Mouse (Mus musculus) adrenal gland, adult 2 months (tissue): ENCODE measurements around the gene Hist1h2bg. TPM values are rescaled to one million over a fixed set of nuclear protein-coding genes. Genes with fewer than 3 reads are reported as not detected.
"Not testable (repeated sequence)": the region's sequence is repeated elsewhere in the genome, so short reads cannot be mapped to it uniquely, and the experiment has no call there.

Experiments used
- DNase-seq: peaks from one replicate; pipeline ENCODE4 v3.0.0; 2021
- polyA plus RNA-seq: library from polyadenylated mRNA; depleted of rRNA; stranded (reverse); fragments of >200 nt; gene quantifications from 2 replicates; pipeline ENCODE4 v1.2.3, GENCODE M21; 2012
- total RNA-seq, 2 experiments: library from RNA; stranded (reverse); gene quantifications; 2 replicates each; pipeline ENCODE4 v1.2.3; 2021

The Hist1h2bg gene
- total and polyA plus RNA-seq, 3 experiments, result 27.0 to 60.2 (median 41.1) TPM

DNA sequence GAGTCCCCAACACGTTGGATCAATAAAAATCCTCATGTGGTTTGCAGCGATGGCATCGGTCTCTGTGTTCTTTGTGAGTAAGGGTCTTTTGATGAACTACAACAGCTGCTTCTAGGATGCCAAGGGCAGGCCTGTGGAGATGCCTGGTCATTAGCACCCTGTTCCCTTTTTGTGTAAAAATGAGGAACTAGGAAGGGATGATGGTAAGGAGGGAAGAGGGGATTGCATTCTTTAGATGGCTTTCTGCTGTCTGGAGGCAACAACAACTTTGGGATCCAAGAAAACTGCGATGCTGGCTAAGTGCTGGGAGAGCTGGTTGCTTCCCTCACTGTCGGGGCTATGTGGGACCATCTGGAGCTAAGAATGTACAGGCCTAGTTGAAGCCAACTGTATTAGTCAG is 32.9 kb upstream of the Hist1h2bg start:
- DNase-seq, result no peak

DNA sequence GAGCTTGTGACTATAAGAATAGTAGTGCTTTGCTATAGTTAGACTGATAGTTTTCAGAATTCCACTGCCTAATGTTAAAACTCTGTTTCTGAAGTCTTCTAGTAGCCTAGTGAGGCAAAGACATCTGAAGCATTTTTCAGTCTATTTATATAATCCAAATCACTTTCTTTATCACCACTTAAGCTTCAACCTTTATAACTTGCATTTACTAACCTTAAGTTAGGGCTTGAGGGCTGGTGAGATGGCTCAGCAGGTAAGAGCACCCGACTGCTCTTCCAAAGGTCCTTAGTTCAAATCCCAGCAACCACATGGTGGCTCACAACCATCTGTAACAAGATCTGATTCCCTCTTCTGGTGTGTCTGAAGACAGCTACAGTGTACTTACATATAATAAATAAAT is 31.4 kb upstream of the Hist1h2bg start:
- not testable (repeated sequence) for DNase-seq

DNA sequence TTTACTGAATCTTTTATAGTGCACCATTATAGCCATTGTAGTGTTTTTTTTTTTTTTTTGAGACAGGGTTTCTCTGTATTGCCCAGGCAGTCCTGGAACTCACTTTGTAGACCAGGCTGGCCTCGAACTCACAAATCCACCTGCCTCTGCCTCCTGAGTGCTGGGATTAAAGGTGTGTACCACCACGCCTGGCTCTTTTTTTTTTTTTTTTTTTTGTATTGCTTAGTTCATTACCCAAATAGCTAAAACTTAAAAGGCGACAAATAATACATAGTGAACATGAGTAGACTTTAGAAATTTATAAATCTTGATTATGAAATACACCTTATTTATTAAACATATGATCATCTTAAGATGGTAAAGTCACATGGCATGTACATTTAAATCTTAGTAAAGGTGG is 29.7 kb upstream of the Hist1h2bg start:
- DNase-seq, result no peak

DNA sequence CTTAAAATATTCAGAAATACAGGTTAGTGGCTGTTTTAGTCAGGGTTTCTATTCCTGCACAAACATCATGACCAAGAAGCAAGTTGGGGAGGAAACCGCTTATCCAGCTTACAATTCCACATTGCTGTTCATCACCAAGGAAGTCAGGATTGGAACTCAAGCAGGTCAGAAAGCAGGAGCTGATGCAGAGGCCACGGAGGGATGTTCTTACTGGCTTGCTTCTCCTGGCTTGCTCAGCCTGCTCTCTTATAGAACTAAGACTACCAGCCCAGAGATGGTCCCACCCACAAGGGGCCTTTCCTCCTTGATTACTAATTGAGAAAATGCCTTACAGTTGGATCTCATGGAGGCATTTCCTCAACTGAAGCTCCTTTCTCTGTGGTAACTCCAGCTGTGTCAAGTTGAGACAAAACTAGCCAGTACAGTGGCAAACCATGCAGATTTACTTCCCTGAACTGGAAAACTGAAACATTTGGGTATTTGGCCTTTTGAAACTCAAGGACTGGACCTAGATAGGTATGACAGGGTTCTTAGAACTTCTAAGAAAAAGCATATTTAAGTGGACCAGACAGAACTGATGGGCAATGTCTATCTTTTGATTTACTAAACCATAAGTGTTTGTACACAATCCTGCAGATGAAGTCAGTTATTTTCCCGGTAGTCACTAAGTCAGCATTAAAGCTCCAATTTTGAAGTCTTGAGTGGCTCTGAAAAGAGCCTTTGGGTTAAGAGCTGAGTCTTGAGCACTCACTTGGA is 28.8 kb upstream of the Hist1h2bg start:
- DNase-seq, result not testable (repeated sequence)

DNA sequence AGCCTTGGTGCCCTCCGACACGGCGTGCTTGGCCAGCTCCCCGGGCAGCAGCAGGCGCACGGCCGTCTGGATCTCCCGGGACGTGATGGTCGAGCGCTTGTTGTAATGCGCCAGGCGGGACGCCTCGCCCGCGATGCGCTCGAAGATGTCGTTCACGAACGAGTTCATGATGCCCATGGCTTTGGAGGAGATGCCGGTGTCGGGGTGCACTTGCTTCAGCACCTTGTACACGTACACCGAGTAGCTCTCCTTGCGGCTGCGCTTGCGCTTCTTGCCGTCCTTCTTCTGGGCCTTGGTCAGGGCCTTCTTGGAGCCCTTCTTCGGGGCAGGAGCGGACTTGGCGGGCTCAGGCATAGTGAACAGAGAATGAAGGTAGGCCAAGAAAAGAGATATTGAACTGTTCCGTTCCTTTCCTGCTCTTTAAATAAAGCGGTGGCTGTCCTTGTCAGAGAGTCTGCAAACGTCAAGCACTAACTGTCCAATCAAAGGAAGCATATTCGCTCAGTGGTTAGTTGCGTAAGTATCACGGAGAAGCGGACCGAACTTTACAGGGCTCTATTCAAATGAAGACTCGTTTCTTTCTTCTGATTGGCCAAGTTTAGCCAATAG is 28.1 kb upstream of the Hist1h2bg start, which contains the start of gene Hist1h2bh:
Gene Hist1h2bh, minus strand, starts transcription at position 394 of the 609 bp plus-strand sequence.
- peak; percentile 84 for DNase-seq

DNA sequence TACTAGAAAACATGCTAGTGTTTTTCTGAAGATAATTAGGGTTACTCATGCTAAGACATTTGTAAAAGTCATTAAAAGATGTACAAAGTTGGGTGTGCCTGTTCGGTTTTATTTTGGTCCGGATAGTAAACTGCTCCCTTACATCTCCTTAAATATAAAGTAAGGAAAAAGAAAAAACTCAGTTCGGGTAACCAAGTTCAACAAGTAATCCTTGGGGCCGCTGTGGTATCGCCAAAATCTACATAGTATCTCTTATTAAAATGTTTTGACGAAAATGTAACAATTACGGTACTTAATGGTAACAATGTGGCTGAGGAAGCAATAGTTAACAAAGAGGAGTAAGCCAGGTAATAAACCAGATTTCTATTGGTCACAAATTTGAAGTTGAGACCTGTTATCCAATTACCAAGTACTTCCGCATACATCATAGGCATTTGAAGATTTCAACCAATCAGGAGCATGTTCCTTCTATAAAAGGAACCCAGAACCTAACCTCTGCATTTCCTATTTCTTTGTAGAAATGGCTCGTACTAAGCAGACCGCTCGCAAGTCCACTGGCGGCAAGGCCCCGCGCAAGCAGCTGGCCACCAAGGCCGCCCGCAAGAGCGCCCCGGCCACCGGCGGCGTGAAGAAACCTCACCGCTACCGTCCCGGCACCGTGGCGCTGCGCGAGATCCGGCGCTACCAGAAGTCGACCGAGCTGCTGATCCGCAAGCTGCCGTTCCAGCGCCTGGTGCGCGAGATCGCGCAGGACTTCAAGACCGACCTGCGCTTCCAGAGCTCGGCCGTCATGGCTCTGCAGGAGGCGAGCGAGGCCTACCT is 27.0 kb upstream of the Hist1h2bg start, which contains the start of gene Hist1h3f:
Gene Hist1h3f, plus strand, starts transcription at position 88 of the 822 bp plus-strand sequence.
- DNase-seq, result peak; percentile 86

DNA sequence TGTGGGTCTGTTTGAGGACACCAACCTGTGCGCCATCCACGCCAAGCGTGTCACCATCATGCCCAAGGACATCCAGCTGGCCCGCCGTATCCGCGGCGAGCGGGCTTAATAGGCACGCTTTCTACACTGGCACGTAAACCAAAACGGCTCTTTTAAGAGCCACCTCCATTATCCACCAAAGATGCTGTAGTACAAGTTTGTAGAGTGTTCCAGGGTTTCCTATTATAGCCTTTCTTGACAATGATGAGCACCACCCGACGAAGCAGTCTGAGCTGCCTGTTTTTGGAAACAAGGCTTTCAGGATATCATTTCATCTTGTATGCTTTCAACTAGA is 26.4 kb upstream of the Hist1h2bg start:
- DNase-seq, result peak; percentile 47

DNA sequence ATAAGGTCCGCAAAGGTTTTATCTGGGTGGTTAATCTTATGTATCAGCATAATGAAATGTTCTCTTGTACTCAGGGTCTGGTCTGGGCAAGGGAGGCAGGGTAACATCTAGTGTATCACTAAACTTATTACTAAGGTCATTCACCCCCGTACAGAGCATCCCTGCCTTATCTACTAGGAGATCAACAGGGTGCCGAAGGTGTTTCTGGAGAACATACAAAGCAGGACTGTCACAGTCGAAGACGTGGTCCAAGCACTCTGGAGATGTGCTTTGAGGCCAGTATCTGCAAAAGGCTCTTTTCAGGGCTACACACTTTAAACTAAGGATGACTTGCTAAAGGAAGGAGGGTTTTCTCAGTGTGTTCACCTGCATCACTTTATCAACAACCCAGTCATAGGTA is 24.5 kb upstream of the Hist1h2bg start:
- no peak for DNase-seq

DNA sequence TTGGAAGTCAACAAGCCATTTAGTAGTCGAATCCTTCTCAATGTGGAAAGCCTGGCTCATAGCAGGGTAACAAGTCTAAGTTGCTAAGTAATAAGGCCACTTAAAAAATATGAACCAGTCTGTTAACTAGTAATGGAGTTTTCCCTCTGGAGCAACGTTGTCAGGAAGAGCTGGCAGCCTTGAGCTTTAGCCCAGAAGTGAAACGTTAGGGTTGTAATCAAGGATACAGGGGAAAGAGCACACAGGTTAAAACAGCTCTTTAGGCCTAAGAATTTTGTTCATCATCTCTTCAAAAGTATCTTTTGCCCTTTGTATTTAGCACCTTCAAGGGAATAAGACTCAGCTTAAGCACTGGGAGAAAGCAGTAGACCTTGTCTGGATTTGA is 20.4 kb upstream of the Hist1h2bg start:
- no peak for DNase-seq

DNA sequence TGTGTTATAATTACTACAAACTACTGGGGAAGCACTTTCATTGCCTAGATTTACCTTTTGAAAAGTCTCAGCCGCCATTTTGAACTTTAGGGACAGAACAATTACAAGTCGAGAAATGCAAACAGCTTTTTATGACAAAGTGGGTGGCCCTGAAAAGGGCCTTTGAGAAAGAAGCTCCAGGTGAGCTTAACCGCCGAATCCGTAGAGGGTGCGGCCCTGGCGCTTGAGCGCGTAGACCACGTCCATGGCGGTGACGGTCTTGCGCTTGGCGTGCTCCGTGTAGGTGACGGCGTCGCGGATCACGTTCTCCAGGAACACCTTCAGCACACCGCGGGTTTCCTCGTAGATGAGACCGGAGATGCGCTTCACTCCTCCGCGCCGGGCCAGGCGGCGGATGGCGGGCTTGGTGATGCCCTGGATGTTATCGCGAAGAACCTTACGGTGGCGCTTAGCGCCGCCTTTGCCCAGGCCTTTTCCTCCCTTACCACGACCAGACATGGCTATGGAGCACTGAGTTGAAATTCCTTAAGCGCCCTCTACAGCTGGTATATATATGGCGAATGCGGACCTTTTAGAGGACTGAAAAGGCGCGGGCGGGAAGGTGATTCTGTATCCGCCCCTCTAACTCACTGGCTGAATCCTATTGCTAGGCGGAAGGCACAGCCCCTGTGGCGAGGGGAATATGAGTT is 19.9 kb upstream of the Hist1h2bg start, which contains the start of gene Hist1h4f:
Gene Hist1h4f, minus strand, starts transcription at position 503 of the 689 bp plus-strand sequence.
- DNase-seq, result peak; percentile 89

DNA sequence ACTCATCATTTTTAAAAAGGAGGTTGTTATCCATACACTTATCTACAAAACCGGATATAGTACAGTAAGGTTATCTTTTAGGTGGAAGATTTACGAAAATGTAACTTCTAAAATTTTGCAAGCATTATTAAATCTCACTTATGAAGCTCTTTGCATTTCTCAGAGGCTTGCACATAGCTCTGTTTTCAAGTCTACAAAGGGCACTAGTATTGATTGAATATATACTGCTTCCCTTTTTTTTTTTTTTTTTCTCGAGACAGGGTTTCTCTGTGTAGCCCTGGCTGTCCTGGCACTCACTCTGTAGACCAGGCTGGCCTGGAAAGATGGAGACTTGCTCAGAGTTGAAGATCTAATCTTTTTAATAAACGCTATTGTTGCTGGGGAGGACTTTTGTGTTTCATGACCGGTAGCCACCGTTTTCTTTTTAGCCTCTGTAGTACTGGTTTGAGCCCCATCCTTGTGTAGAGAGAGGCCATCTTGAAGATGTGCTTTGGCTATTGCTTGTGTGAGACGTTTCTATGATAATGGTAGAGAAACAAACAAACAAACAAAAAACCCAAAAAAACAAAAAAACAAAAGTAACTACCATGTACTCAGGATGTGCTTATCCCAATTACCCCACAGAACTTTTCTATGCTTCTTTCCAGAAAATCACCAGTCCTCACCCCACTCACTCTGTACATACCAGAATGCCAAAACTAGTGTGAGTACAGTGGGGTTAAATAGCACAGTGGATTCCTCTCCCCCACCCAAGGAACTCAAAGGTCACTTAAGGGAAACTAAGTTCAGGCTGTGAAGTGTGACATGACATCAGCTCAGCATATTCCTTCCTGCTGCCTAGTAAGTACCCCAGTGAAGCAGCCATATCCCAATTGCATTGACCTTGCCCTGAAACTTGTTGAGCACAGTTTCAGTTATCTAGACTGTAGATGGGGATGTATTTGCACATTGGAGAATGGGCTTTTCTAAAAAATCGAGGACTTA is 19.0 kb upstream of the Hist1h2bg start:
- DNase-seq, result no peak

DNA sequence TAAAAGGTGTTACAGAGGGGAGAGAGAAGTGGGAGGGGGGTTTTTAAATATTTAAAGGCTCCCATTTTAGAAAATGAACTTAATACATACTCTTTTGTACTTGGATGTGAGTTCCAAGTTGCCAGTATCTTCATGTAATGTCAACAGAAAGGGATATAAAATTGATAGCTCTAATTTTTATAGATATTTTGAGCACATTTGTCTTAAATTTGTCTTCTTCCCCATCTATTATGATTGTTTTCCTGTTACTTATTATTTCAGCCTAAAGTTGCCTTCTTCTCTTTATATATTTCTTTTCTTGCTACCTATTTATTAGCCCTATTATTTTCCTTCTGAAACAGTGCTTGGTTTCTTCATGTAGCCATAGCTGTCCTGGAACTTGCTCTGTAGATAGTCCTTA is 18.2 kb upstream of the Hist1h2bg start, which contains the start of gene Hist1h1d:
Gene Hist1h1d, plus strand, starts transcription at position 301 of the 400 bp plus-strand sequence.
- DNase-seq, result no peak

DNA sequence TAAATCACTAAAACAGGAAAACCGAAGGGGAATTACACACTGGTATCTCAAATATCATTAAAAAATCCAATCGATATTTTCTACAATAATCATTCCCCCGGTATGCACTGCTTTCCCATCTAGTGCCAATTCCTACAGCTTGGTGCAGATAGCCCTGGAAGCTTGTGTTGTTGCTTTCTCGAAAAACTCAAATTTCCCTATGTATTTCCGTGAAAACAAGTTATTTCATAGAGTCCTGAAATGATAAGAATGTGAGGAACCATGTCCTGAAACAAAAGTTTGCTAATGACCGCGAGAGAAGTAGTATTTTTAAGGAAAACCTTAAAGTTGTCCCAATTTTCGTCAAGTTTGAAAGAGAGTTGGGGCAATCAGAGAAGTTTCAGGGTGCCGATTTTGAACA is 16.8 kb upstream of the Hist1h2bg start:
- DNase-seq, result no peak

DNA sequence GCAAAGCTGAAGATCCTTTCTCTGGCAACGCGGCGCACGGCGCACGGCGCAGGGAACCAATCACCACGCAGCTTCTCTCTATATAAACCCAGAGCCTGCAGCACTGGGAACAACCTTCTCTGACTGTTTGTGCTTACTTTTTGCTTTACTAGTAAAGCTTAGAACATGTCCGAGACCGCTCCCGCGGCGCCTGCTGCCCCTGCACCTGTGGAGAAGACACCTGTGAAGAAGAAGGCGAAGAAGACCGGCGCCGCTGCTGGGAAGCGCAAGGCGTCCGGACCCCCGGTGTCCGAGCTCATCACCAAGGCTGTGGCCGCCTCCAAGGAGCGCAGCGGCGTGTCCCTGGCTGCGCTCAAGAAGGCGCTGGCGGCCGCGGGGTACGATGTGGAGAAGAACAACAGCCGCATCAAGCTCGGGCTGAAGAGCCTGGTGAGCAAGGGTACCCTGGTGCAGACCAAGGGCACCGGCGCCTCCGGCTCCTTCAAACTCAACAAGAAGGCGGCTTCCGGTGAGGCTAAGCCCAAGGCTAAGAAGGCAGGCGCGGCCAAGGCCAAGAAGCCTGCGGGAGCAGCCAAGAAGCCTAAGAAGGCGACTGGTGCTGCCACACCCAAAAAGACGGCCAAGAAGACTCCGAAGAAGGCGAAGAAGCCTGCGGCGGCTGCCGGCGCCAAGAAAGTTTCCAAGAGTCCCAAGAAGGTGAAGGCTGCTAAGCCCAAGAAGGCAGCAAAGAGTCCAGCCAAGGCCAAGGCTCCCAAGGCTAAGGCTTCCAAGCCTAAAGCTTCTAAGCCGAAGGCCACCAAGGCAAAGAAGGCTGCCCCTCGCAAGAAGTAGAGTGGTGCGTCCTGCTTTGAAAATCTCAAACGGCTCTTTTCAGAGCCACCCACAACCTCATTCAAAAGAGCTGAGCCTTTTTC is 16.0 kb upstream of the Hist1h2bg start:
- DNase-seq, result peak; percentile 83

DNA sequence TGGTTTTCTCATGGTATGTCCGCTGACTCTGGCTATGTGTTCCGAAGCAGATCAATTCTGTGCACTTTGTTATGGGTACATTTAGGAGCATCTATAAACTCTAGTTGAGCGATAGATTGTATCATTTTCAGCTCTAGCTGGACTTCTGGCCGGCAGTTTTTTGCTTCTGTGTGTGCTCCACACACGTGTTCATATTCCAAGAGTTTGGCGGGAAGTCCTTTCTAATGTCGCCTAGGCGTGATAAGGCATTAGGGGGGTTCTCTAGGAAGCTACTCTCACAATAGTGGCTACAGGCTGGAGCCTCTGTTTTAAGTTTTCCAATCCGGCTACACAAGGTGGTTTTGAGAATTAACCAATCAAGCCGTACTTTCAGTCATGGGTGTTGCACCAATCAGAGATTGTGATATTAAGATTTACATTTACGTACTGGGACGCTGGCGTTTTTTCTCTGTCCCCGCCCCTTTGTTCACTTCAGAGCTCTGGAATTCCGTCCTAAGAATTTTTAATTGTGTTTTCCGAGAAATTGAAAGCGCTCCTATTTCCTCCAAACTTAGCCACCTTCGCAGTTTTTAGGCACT is 15.3 kb upstream of the Hist1h2bg start:
- peak; percentile 84 for DNase-seq

DNA sequence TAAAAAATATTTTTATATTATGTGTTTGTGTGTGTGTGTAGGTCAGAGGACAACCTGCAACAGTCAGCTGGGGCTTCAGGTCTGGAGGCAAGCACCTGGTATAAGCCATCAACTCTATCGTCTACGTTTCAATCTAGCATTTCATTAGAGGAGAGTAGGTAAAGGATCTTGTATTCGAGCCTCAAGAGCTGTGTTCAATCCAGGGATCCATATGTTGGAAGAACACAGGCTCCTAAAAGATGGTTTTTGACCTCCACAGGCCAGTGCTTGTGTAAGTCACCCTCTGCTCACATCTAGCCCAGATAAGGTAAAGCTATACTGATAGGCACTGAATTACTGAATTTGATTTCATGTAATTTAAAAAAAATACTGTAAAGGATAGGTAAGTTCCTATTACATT is 14.3 kb upstream of the Hist1h2bg start:
- DNase-seq, result no peak

DNA sequence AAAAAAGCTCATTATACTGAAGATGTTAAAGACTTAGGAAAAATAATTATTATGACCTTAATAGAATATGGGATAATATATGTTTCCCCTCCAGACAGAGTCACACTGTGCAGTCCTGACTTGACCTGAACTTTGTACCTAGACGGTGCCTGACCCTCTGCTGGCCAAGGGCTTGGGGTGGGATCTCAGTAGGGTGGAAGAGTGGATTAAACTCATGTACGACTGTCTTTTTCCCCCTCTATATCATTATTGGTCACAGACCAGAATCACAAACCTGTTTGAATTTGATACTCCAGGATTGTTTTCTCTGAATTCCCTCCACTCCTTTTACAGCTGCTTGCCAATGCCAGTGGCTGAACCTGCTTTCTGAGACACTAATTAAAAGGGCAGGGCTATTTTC is 10.5 kb upstream of the Hist1h2bg start:
- DNase-seq, result not testable (repeated sequence)

DNA sequence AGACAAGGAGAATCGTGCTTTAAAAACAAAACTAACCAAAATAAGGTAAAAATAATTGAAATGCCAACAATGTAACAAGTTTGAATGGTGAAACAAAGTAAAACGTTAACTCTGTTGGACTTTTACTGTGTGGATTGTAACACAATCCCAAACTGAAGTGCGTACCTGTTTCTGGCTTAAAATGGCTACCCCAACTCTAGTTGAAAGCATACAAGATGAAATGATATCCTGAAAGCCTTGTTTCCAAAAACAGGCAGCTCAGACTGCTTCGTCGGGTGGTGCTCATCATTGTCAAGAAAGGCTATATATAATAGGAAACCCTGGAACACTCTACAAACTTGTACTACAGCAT is 9.7 kb upstream of the Hist1h2bg start:
- not testable (repeated sequence) for DNase-seq
